Mouse (Mus musculus) midbrain, embryonic 16.5 days (tissue): ENCODE measurements around the gene Ssxb1. TPM values are rescaled to one million over a fixed set of nuclear protein-coding genes. Genes with fewer than 3 reads are reported as not detected.
"Not testable (repeated sequence)": the region's sequence is repeated elsewhere in the genome, so short reads cannot be mapped to it uniquely, and the experiment has no call there.

Experiments
- ATAC-seq: fragments of 200-750 bp; cut with Nextera tagmentation; 2 replicates; pipeline ENCODE4 v1.8.0; 2017; ENCODE audit warnings: moderate TSS enrichment
- H3K27ac ChIP-seq: fragments of 300-500 bp; sonication (generic); 2 replicates; pipeline ENCODE4 v1.5.1; 2014; ENCODE audit warnings: mild to moderate bottlenecking, low read length, mixed read lengths
- H3K27me3 ChIP-seq: fragments of 300-500 bp; sonication (generic); 2 replicates; pipeline ENCODE4 v1.6.1; 2014; ENCODE audit warnings: low read depth, low read length, mixed read lengths; ENCODE audit not compliant: control insufficient read depth, insufficient read depth
- H3K36me3 ChIP-seq: fragments of 300-500 bp; sonication (generic); 2 replicates; pipeline ENCODE4 v1.6.1; 2014; ENCODE audit warnings: mild to moderate bottlenecking, low read length, moderate library complexity, mixed read lengths; ENCODE audit not compliant: control insufficient read depth, insufficient read depth
- H3K4me1 ChIP-seq: fragments of 300-500 bp; sonication (generic); 2 replicates; pipeline ENCODE4 v1.6.1; 2014; ENCODE audit warnings: mild to moderate bottlenecking, low read length, mixed read lengths; ENCODE audit not compliant: control insufficient read depth, insufficient read depth
- H3K4me2 ChIP-seq: fragments of 300-500 bp; sonication (generic); 2 replicates; pipeline ENCODE4 v1.6.1; 2014; ENCODE audit warnings: mild to moderate bottlenecking, low read length, mixed read lengths
- H3K4me3 ChIP-seq: fragments of 300-500 bp; sonication (generic); 2 replicates; pipeline ENCODE4 v1.5.1; 2014; ENCODE audit warnings: low read depth, mild to moderate bottlenecking, low read length, moderate library complexity, mixed read lengths
- H3K9ac ChIP-seq: fragments of 300-500 bp; sonication (generic); 2 replicates; pipeline ENCODE4 v1.6.1; 2014; ENCODE audit warnings: low read depth, low read length, mixed read lengths
- H3K9me3 ChIP-seq: fragments of 300-500 bp; sonication (generic); replicated peaks from 2 replicates; pipeline ENCODE4 v1.6.1; 2014; ENCODE audit warnings: mild to moderate bottlenecking, low read length, mixed read lengths; ENCODE audit not compliant: control insufficient read depth, poor library complexity, severe bottlenecking
- WGBS: fragments of 180-500 bp; shearing (Covaris S2); extraction: QIAGEN DNeasy Blood & Tissue Kit; methylation state at CpG from one replicate; pipeline ENCODE4 v1.1.7; 2014; 5-methylcytosine and 5-hydroxymethylcytosine counted together
- polyA plus RNA-seq: library from polyadenylated mRNA; unstranded; fragments of >200 nt; fragmentation: Nextera tagmentation; extraction: Ambion mirVana; gene quantifications from 2 replicates; pipeline ENCODE4 v1.2.1, GENCODE M21; 2015

The Ssxb1 gene
- not detected in 2 replicates for polyA plus RNA-seq

GRCm38 (mm10) chrX:8413005-8413404 lies at the start of gene Ssxb1:
Ssxb1 (plus strand) TSS chrX:8413305.
- not testable (repeated sequence) for H3K4me1 ChIP-seq, H3K9me3 ChIP-seq, ATAC-seq, H3K4me3 ChIP-seq, H3K4me2 ChIP-seq, H3K27ac ChIP-seq, H3K27me3 ChIP-seq, H3K9ac ChIP-seq, H3K36me3 ChIP-seq
- WGBS = 23% methylated on average over 1 of the region's 1 CpGs

GRCm38 (mm10) chrX:8366678-8367077 lies 46.4 kb upstream of the Ssxb1 start, which contains the start of gene Ssxb9:
Ssxb9 (plus strand) TSS chrX:8366978.
- H3K9me3 ChIP-seq, H3K9ac ChIP-seq, H3K27ac ChIP-seq, ATAC-seq, H3K4me2 ChIP-seq, H3K27me3 ChIP-seq, H3K4me1 ChIP-seq, H3K4me3 ChIP-seq, H3K36me3 ChIP-seq: not testable (repeated sequence)
- WGBS = 21% methylated on average over 1 of the region's 1 CpGs

GRCm38 (mm10) chrX:8461626-8462025 lies 48.5 kb downstream of the Ssxb1 start, which contains the start of gene Ssxb2:
Ssxb2 (minus strand) TSS chrX:8461726.
- not testable (repeated sequence) for H3K27ac ChIP-seq, H3K9ac ChIP-seq, H3K27me3 ChIP-seq, H3K4me2 ChIP-seq, H3K4me3 ChIP-seq, H3K36me3 ChIP-seq, ATAC-seq, H3K4me1 ChIP-seq, H3K9me3 ChIP-seq
- WGBS = 61% methylated on average over 2 of the region's 2 CpGs

Other genes with a start within 250 kb of the Ssxb1 start
- gene Tbc1d25, start 237.1 kb upstream of the Ssxb1 start, polyA plus RNA-seq = 24.4 and 24.8 TPM in 2 replicates
- 31.7 and 35.1 TPM in 2 replicates for gene Ebp, start 219.8 kb upstream of the Ssxb1 start, polyA plus RNA-seq
- gene Porcn, start 206.8 kb upstream of the Ssxb1 start, polyA plus RNA-seq = 45.5 and 47.1 TPM in 2 replicates
- gene Ftsj1, start 160.9 kb upstream of the Ssxb1 start, polyA plus RNA-seq = 46.6 and 48.9 TPM in 2 replicates
- 37.7 and 41.5 TPM in 2 replicates for gene Slc38a5, start 142.2 kb upstream of the Ssxb1 start, polyA plus RNA-seq
- not detected in 2 replicates for gene Ssxb10, start 85.9 kb upstream of the Ssxb1 start, polyA plus RNA-seq
- not detected in 2 replicates for gene Ssxb9, start 46.3 kb upstream of the Ssxb1 start, polyA plus RNA-seq
- not detected in 2 replicates for gene Ssxb2, start 48.4 kb downstream of the Ssxb1 start, polyA plus RNA-seq
- gene Gm14459, start 111.6 kb downstream of the Ssxb1 start, polyA plus RNA-seq = not detected in 2 replicates
- not detected in 2 replicates for gene Ssxb6, start 134.9 kb downstream of the Ssxb1 start, polyA plus RNA-seq
- not detected in 2 replicates for gene Ssxb3, start 178.5 kb downstream of the Ssxb1 start, polyA plus RNA-seq